8 mouse cellular contexts compared by ENCODE assay signal in genomic region chr11:117870688-117871365, GRCm38 (mm10). TPM values are rescaled to one million over a fixed set of nuclear protein-coding genes. Genes with fewer than 3 reads are reported as not detected.
DNase-seq lines count a peak whose midpoint lies in the region; ATAC-seq and TF ChIP-seq lines count a peak whose summit lies in the region.
"Had no signal": no experiment of that assay in that cellular context is flagged by ENCODE, and none has a peak within 500 bp of the region (broad histone marks: within the 10 kb centered on the region; RNA-seq: fewer than 3 reads in every experiment).

No protein-coding gene starts in this region.

- peak overlapping the region; percentile 6; the same call in 1 of the 2 replicates for H3K4me2 ChIP-seq in forebrain, postnatal 0 days (ENCODE audit: low read depth)
- 0 out of 2 replicates have a peak overlapping the region, but pooled peaks have one; percentile 7 for H3K4me2 ChIP-seq in hindbrain, embryonic 14.5 days (replicated peaks)

- 0 out of 2 replicates have a peak, but pooled peaks cover 3% of the 10 kb centered on the region for H3K4me1 ChIP-seq in forebrain, postnatal 0 days (ENCODE audit: insufficient read depth)
- peaks cover 21% of the 10 kb centered on the region; the same call in 1 of the 2 replicates for H3K4me1 ChIP-seq in hindbrain, embryonic 14.5 days (replicated peaks; ENCODE audit: control insufficient read depth, insufficient read depth, low read length)
- H3K4me1 ChIP-seq in small intestine, adult 2 months (ENCODE audit: control insufficient read depth, insufficient read depth, insufficient read length, low read length), result peaks cover 13% of the 10 kb centered on the region

- ATAC-seq in forebrain, postnatal 0 days, result peak; percentile 73
- peak; percentile 33; the same call in 1 of the 2 replicates for ATAC-seq in hindbrain, embryonic 14.5 days (ENCODE audit: low FRiP score)
- ATAC-seq in megakaryocyte-erythroid progenitor cell, adult 5-6 weeks (replicated peaks; ENCODE audit: low FRiP score, low TSS enrichment, poor library complexity, severe bottlenecking), result peak; percentile 51

- H3K9ac ChIP-seq in forebrain, postnatal 0 days, result peak overlapping the region; percentile 31; the same call in 1 of the 2 replicates
- peak overlapping the region; percentile 35; the same call in 1 of the 2 replicates for H3K9ac ChIP-seq in hindbrain, embryonic 14.5 days

- no peaks in the 10 kb centered on the region for H3K36me3 ChIP-seq in forebrain, postnatal 0 days (ENCODE audit: insufficient read depth)
- no peaks in the 10 kb centered on the region for H3K36me3 ChIP-seq in hindbrain, embryonic 14.5 days (replicated peaks; ENCODE audit: control insufficient read depth, insufficient read depth)
- peaks cover 1% of the 10 kb centered on the region; the same call in 1 of the 2 replicates for H3K36me3 ChIP-seq in small intestine, adult 2 months (ENCODE audit: control insufficient read depth, insufficient read depth, low read length)

- WGBS in forebrain, postnatal 0 days, result 36% methylated on average over 12 of the region's 12 CpGs
- WGBS in hindbrain, embryonic 14.5 days, result 37% methylated on average over 12 of the region's 12 CpGs
- 41% methylated on average over 12 of the region's 12 CpGs for WGBS in small intestine, adult 2 months

- peak; percentile 84 for DNase-seq in T-cell, adult 2 months (ENCODE audit: low spot score)
- peak; percentile 86 for DNase-seq in cerebellum, adult 11-12 months
- DNase-seq in forebrain, postnatal 0 days, result peak; percentile 92
- peak; percentile 92 for DNase-seq in hindbrain, embryonic 14.5 days (ENCODE audit: low spot score)
- DNase-seq in left cerebral cortex, adult 11 months (ENCODE audit: low spot score), result peak; percentile 68

- peak; percentile 99 for TF ChIP-seq CTCF in forebrain, postnatal 0 days (IDR thresholded peaks at IDR 0.05; ENCODE audit: low read depth)
- TF ChIP-seq CTCF in small intestine, adult 2 months (IDR thresholded peaks at IDR 0.05; ENCODE audit: extremely low read depth, insufficient read length, insufficient replicate concordance, low read depth, low read length), result peak; percentile 99

- TF ChIP-seq POLR2A in small intestine, adult 2 months (IDR thresholded peaks at IDR 0.05; ENCODE audit: low read depth, low read length), result no peak

- no peak overlapping the region for H3K4me3 ChIP-seq in forebrain, postnatal 0 days (ENCODE audit: low read depth, low read length)
- no peak overlapping the region for H3K4me3 ChIP-seq in hindbrain, embryonic 14.5 days (replicated peaks; ENCODE audit: low read length)
- H3K4me3 ChIP-seq in small intestine, adult 2 months (ENCODE audit: low read depth, low read length), result no peak overlapping the region
- H3K4me3 ChIP-seq: myocyte had no signal

- H3K27me3 ChIP-seq in forebrain, postnatal 0 days (ENCODE audit: insufficient read depth, low read length), result no peaks in the 10 kb centered on the region
- no peaks in the 10 kb centered on the region for H3K27me3 ChIP-seq in hindbrain, embryonic 14.5 days (ENCODE audit: control insufficient read depth, insufficient read depth, low read length)
- no peaks in the 10 kb centered on the region for H3K27me3 ChIP-seq in small intestine, adult 2 months (ENCODE audit: control insufficient read depth, insufficient read depth, low read length)

- no peaks in the 10 kb centered on the region for H3K9me3 ChIP-seq in forebrain, postnatal 0 days (ENCODE audit: low read length)
- no peaks in the 10 kb centered on the region for H3K9me3 ChIP-seq in hindbrain, embryonic 14.5 days (ENCODE audit: control insufficient read depth, low read length)

- no peak overlapping the region for H3K27ac ChIP-seq in forebrain, postnatal 0 days (ENCODE audit: low read depth, low read length)
- no peak overlapping the region for H3K27ac ChIP-seq in hindbrain, embryonic 14.5 days
- H3K27ac ChIP-seq in small intestine, adult 2 months (ENCODE audit: insufficient read depth, low read depth, low read length), result no peak overlapping the region

RNA-seq across cellular contexts. Expression of gene Tha1, which starts 2.5 kb away (rescaled TPM):
- total RNA-seq in forebrain, postnatal 0 days (2014; rRNA removed), result 5.9 and 8.2 TPM in 2 replicates
- 2.6 and 2.9 TPM in 2 replicates for polyA plus RNA-seq in forebrain, postnatal 0 days (2015; fragmentation: Nextera tagmentation; extraction: Ambion mirVana)
- 2.5 and 2.6 TPM in 2 replicates for polyA plus RNA-seq in hindbrain, embryonic 14.5 days (2014; fragmentation: Nextera tagmentation; extraction: Ambion mirVana)
- total RNA-seq in megakaryocyte-erythroid progenitor cell, adult 5-6 weeks (2014; fragmentation: Nextera tagmentation), result 1.8 and 4.9 TPM in 2 replicates
- total RNA-seq in megakaryocyte-erythroid progenitor cell, adult 5-6 weeks (2017), result 2.8 and 3.8 TPM in 2 replicates
- polyA plus RNA-seq in small intestine, adult 2 months (2012; rRNA removed), result 25.8 and 27.7 TPM in 2 replicates

RNA-seq across cellular contexts. Expression of gene Tmem235, which starts 10.3 kb away (rescaled TPM):
- not detected in 2 replicates for total RNA-seq in forebrain, postnatal 0 days (2014; rRNA removed)
- not detected in 2 replicates for polyA plus RNA-seq in forebrain, postnatal 0 days (2015; fragmentation: Nextera tagmentation; extraction: Ambion mirVana)
- polyA plus RNA-seq in hindbrain, embryonic 14.5 days (2014; fragmentation: Nextera tagmentation; extraction: Ambion mirVana), result not detected in 2 replicates
- not detected in 2 replicates for total RNA-seq in megakaryocyte-erythroid progenitor cell, adult 5-6 weeks (2014; fragmentation: Nextera tagmentation)
- not detected in 2 replicates for total RNA-seq in megakaryocyte-erythroid progenitor cell, adult 5-6 weeks (2017)
- polyA plus RNA-seq in small intestine, adult 2 months (2012; rRNA removed), result 0.11 TPM in 1 of 2 replicates, not detected in the other
- polyA plus RNA-seq: myocyte had no signal

RNA-seq across cellular contexts. Expression of gene Birc5, which starts 21.8 kb away (rescaled TPM):
- 5.7 and 6.2 TPM in 2 replicates for total RNA-seq in forebrain, postnatal 0 days (2014; rRNA removed)
- polyA plus RNA-seq in forebrain, postnatal 0 days (2015; fragmentation: Nextera tagmentation; extraction: Ambion mirVana), result 24.9 and 31.4 TPM in 2 replicates
- polyA plus RNA-seq in hindbrain, embryonic 14.5 days (2014; fragmentation: Nextera tagmentation; extraction: Ambion mirVana), result 35.5 and 36.3 TPM in 2 replicates
- 164 and 220 TPM in 2 replicates for total RNA-seq in megakaryocyte-erythroid progenitor cell, adult 5-6 weeks (2014; fragmentation: Nextera tagmentation)
- total RNA-seq in megakaryocyte-erythroid progenitor cell, adult 5-6 weeks (2017), result 144 and 182 TPM in 2 replicates
- polyA plus RNA-seq in small intestine, adult 2 months (2012; rRNA removed), result 4.3 and 9.5 TPM in 2 replicates

RNA-seq across cellular contexts. Expression of gene Tk1, which starts 44.9 kb away (rescaled TPM):
- total RNA-seq in forebrain, postnatal 0 days (2014; rRNA removed), result 10.3 and 29.8 TPM in 2 replicates
- polyA plus RNA-seq in forebrain, postnatal 0 days (2015; fragmentation: Nextera tagmentation; extraction: Ambion mirVana), result 11.1 and 12.2 TPM in 2 replicates
- 14.4 and 16.3 TPM in 2 replicates for polyA plus RNA-seq in hindbrain, embryonic 14.5 days (2014; fragmentation: Nextera tagmentation; extraction: Ambion mirVana)
- 191 and 266 TPM in 2 replicates for total RNA-seq in megakaryocyte-erythroid progenitor cell, adult 5-6 weeks (2014; fragmentation: Nextera tagmentation)
- 46.7 and 52.5 TPM in 2 replicates for total RNA-seq in megakaryocyte-erythroid progenitor cell, adult 5-6 weeks (2017)
- polyA plus RNA-seq in small intestine, adult 2 months (2012; rRNA removed), result 22.8 and 52.2 TPM in 2 replicates

RNA-seq across cellular contexts. Expression of gene Afmid, which starts 45.1 kb away (rescaled TPM):
- total RNA-seq in forebrain, postnatal 0 days (2014; rRNA removed), result 3.6 and 3.8 TPM in 2 replicates
- polyA plus RNA-seq in forebrain, postnatal 0 days (2015; fragmentation: Nextera tagmentation; extraction: Ambion mirVana), result 7.4 and 8.8 TPM in 2 replicates
- polyA plus RNA-seq in hindbrain, embryonic 14.5 days (2014; fragmentation: Nextera tagmentation; extraction: Ambion mirVana), result 5.2 and 7.1 TPM in 2 replicates
- total RNA-seq in megakaryocyte-erythroid progenitor cell, adult 5-6 weeks (2014; fragmentation: Nextera tagmentation), result 7.2 and 9.4 TPM in 2 replicates
- 0.70 and 1.0 TPM in 2 replicates for total RNA-seq in megakaryocyte-erythroid progenitor cell, adult 5-6 weeks (2017)
- polyA plus RNA-seq in small intestine, adult 2 months (2012; rRNA removed), result 4.3 and 11.1 TPM in 2 replicates
